18 mouse cellular contexts compared by ENCODE assay signal in genomic region chr2:106888174-106888573, GRCm38 (mm10).
"Had no signal": no experiment of that assay in that cellular context is flagged by ENCODE, and none has a peak within 500 bp of the region (broad histone marks: within the 10 kb centered on the region; RNA-seq: fewer than 3 reads in every experiment).

No protein-coding gene starts in this region.

- H3K9ac ChIP-seq: lung, embryonic 14.5 days; neural tube, embryonic 13.5 days; neural tube, embryonic 15.5 days had no signal

- DNase-seq: lung, adult 18-20 months; lung, embryonic 14.5 days; lung, postnatal 10 days; lung, postnatal 4 days; midbrain, embryonic 14.5 days; retina, postnatal 1 day; right cerebral cortex, adult 18-20 months; right cerebral cortex, postnatal 25 days; right cerebral cortex, postnatal 4 days; spleen, adult 18-20 months; thymus, adult 18-20 months; thymus, postnatal 14 days; thymus, postnatal 36 days had no signal

- H3K4me3 ChIP-seq: midbrain, embryonic 10.5 days; myocyte; neural tube, embryonic 13.5 days; neural tube, embryonic 15.5 days had no signal

- ATAC-seq: midbrain, embryonic 16.5 days had no signal

- H3K27ac ChIP-seq: midbrain, embryonic 10.5 days; neural tube, embryonic 15.5 days had no signal

- H3K9me3 ChIP-seq: midbrain, embryonic 10.5 days; neural tube, embryonic 13.5 days; neural tube, embryonic 15.5 days had no signal

- H3K27me3 ChIP-seq: neural tube, embryonic 13.5 days; neural tube, embryonic 15.5 days had no signal

- H3K4me2 ChIP-seq: lung, embryonic 14.5 days; neural tube, embryonic 13.5 days; neural tube, embryonic 15.5 days had no signal

- H3K36me3 ChIP-seq: midbrain, embryonic 10.5 days; neural tube, embryonic 13.5 days; neural tube, embryonic 15.5 days had no signal
